Mouse (Mus musculus) midbrain, embryonic 11.5 days (tissue): ENCODE measurements around the gene Zfand3. TPM values are rescaled to one million over a fixed set of nuclear protein-coding genes. Genes with fewer than 3 reads are reported as not detected.

Source experiments
- ATAC-seq: fragments of 200-750 bp; cut with Nextera tagmentation; 2 replicates; pipeline ENCODE4 v1.8.0; 2017; ENCODE audit warnings: moderate TSS enrichment, moderate library complexity; ENCODE audit not compliant: low FRiP score
- DNase-seq: peaks from one replicate; pipeline ENCODE4 v3.0.0; 2015; ENCODE audit warnings: low spot score; ENCODE audit errors: missing footprints
- H3K27ac ChIP-seq: fragments of 300-500 bp; sonication (generic); 2 replicates; pipeline ENCODE4 v1.5.1; 2014; ENCODE audit warnings: low read depth, low read length
- H3K27me3 ChIP-seq: fragments of 300-500 bp; sonication (generic); 2 replicates; pipeline ENCODE4 v1.6.1; 2014; ENCODE audit warnings: mild to moderate bottlenecking, low read length, moderate library complexity, mixed read lengths; ENCODE audit not compliant: control insufficient read depth, insufficient read depth
- H3K36me3 ChIP-seq: fragments of 300-500 bp; sonication (generic); 2 replicates; pipeline ENCODE4 v1.6.1; 2014; ENCODE audit warnings: mild to moderate bottlenecking, low read length, moderate library complexity, mixed read lengths; ENCODE audit not compliant: control insufficient read depth, insufficient read depth
- H3K4me1 ChIP-seq: fragments of 300-500 bp; sonication (generic); 2 replicates; pipeline ENCODE4 v1.6.1; 2014; ENCODE audit warnings: low read length; ENCODE audit not compliant: control insufficient read depth, insufficient read depth
- H3K4me2 ChIP-seq: fragments of 300-500 bp; sonication (generic); 2 replicates; pipeline ENCODE4 v1.6.1; 2014; ENCODE audit warnings: mild to moderate bottlenecking, moderate library complexity
- H3K4me3 ChIP-seq: fragments of 300-500 bp; sonication (generic); 2 replicates; pipeline ENCODE4 v1.5.1; 2014; ENCODE audit warnings: low read depth, low read length
- H3K9ac ChIP-seq: fragments of 300-500 bp; sonication (generic); 2 replicates; pipeline ENCODE4 v1.6.1; 2014; ENCODE audit warnings: low read length
- H3K9me3 ChIP-seq: fragments of 300-500 bp; sonication (generic); 2 replicates; pipeline ENCODE4 v1.6.1; 2016; ENCODE audit warnings: low read length; ENCODE audit not compliant: control insufficient read depth
- WGBS: fragments of 180-500 bp; shearing (Covaris S2); extraction: QIAGEN DNeasy Blood & Tissue Kit; methylation state at CpG from one replicate; pipeline ENCODE4 v1.1.7; 2014; 5-methylcytosine and 5-hydroxymethylcytosine counted together
- polyA plus RNA-seq: library from polyadenylated mRNA; unstranded; fragments of >200 nt; fragmentation: Nextera tagmentation; extraction: Ambion mirVana; gene quantifications from 2 replicates; pipeline ENCODE4 v1.2.1, GENCODE M21; 2014

Gene Zfand3
- polyA plus RNA-seq, 1 experiment from 2014 or later: 63.9 TPM

GRCm38 (mm10) chr17:30101801-30102200 is 97.3 kb downstream of the Zfand3 start:
- ATAC-seq (no peak), DNase-seq (no peak)
- H3K27ac ChIP-seq: no peak overlapping the region

GRCm38 (mm10) chr17:30103005-30103404 is 98.5 kb downstream of the Zfand3 start:
- H3K4me3 ChIP-seq: no peak overlapping the region
- H3K27me3 ChIP-seq: no peaks in the 10 kb centered on the region
- 97% methylated on average over 5 of the region's 5 CpGs for WGBS
- H3K27ac ChIP-seq: no peak overlapping the region
- no peaks in the 10 kb centered on the region for H3K9me3 ChIP-seq
- no peaks in the 10 kb centered on the region for H3K4me1 ChIP-seq
- H3K4me2 ChIP-seq: no peak overlapping the region
- no peak overlapping the region for H3K9ac ChIP-seq
- DNase-seq: no peak
- no peak for ATAC-seq
- H3K36me3 ChIP-seq: no peaks in the 10 kb centered on the region

More at GRCm38 (mm10) chr17:30101801-30102200, 97.3 kb downstream of the Zfand3 start:
- no peaks in the 10 kb centered on the region for H3K27me3 ChIP-seq
- H3K9me3 ChIP-seq: no peaks in the 10 kb centered on the region
- H3K4me3 ChIP-seq: no peak overlapping the region
- H3K4me2 ChIP-seq: no peak overlapping the region
- H3K9ac ChIP-seq: no peak overlapping the region
- no peaks in the 10 kb centered on the region for H3K4me1 ChIP-seq
- H3K36me3 ChIP-seq: no peaks in the 10 kb centered on the region

- DNase-seq: no peak
- Histone ChIP-seq H3K4me3 (no peak overlapping the region), H3K9me3 (no peaks in the 10 kb centered on the region), H3K27me3 (no peaks in the 10 kb centered on the region), H3K36me3 (no peaks in the 10 kb centered on the region), H3K4me1 (no peaks in the 10 kb centered on the region), H3K4me2 (no peak overlapping the region), H3K9ac (no peak overlapping the region), H3K27ac (no peak overlapping the region)
- 78% methylated on average over 4 of the region's 4 CpGs for WGBS
- ATAC-seq: no peak
Measured at GRCm38 (mm10) chr17:30103641-30104165, 99.2 kb downstream of the Zfand3 start.

GRCm38 (mm10) chr17:30105369-30105768 is 100.8 kb downstream of the Zfand3 start:
- WGBS: 87% methylated on average over 3 of the region's 3 CpGs
- Histone ChIP-seq H3K4me1 (no peaks in the 10 kb centered on the region), H3K36me3 (no peaks in the 10 kb centered on the region), H3K27me3 (no peaks in the 10 kb centered on the region), H3K9ac (no peak overlapping the region), H3K9me3 (no peaks in the 10 kb centered on the region), H3K4me2 (no peak overlapping the region), H3K4me3 (no peak overlapping the region), H3K27ac (no peak overlapping the region)
- no peak for DNase-seq
- ATAC-seq: no peak

GRCm38 (mm10) chr17:30110678-30111077 is 106.1 kb downstream of the Zfand3 start:
- Histone ChIP-seq H3K4me1 (peaks cover 9% of the 10 kb centered on the region), H3K9me3 (no peaks in the 10 kb centered on the region), H3K9ac (no peak overlapping the region; the same call in 1 of the 2 replicates), H3K27me3 (no peaks in the 10 kb centered on the region), H3K36me3 (no peaks in the 10 kb centered on the region), H3K4me3 (no peak overlapping the region), H3K4me2 (no peak overlapping the region), H3K27ac (no peak overlapping the region)
- 88% methylated on average over 7 of the region's 7 CpGs for WGBS
- ATAC-seq: no peak
- DNase-seq: no peak

- no peaks in the 10 kb centered on the region for H3K27me3 ChIP-seq
- H3K36me3 ChIP-seq: no peaks in the 10 kb centered on the region
- H3K4me2 ChIP-seq: no peak overlapping the region
- ATAC-seq (no peak), DNase-seq (no peak)
- no peak overlapping the region for H3K27ac ChIP-seq
- no peak overlapping the region for H3K9ac ChIP-seq
- no peak overlapping the region for H3K4me3 ChIP-seq
- 77% methylated on average over 5 of the region's 5 CpGs for WGBS
- H3K9me3 ChIP-seq: no peaks in the 10 kb centered on the region
- peaks cover 9% of the 10 kb centered on the region for H3K4me1 ChIP-seq
Measured at GRCm38 (mm10) chr17:30111556-30111955, 107.0 kb downstream of the Zfand3 start.

- Histone ChIP-seq H3K27me3 (no peaks in the 10 kb centered on the region), H3K4me3 (no peak overlapping the region), H3K4me2 (no peak overlapping the region), H3K27ac (no peak overlapping the region), H3K9me3 (no peaks in the 10 kb centered on the region), H3K36me3 (no peaks in the 10 kb centered on the region), H3K4me1 (peaks cover 11% of the 10 kb centered on the region), H3K9ac (no peak overlapping the region)
- 78% methylated on average over 4 of the region's 4 CpGs for WGBS
- DNase-seq (peak; percentile 81), ATAC-seq (no peak)
Measured at GRCm38 (mm10) chr17:30112080-30112479, 107.5 kb downstream of the Zfand3 start.

GRCm38 (mm10) chr17:30112555-30113305 is 108.2 kb downstream of the Zfand3 start:
- WGBS: 87% methylated on average over 7 of the region's 7 CpGs
- peaks cover 11% of the 10 kb centered on the region for H3K4me1 ChIP-seq
- H3K4me2 ChIP-seq: no peak overlapping the region
- H3K27me3 ChIP-seq: no peaks in the 10 kb centered on the region
- no peaks in the 10 kb centered on the region for H3K9me3 ChIP-seq
- no peak overlapping the region for H3K9ac ChIP-seq
- DNase-seq (no peak), ATAC-seq (no peak)
- no peaks in the 10 kb centered on the region for H3K36me3 ChIP-seq
- no peak overlapping the region for H3K27ac ChIP-seq
- no peak overlapping the region for H3K4me3 ChIP-seq

- WGBS: 78% methylated on average over 3 of the region's 3 CpGs
- Histone ChIP-seq H3K4me2 (no peak overlapping the region), H3K27me3 (no peaks in the 10 kb centered on the region), H3K36me3 (no peaks in the 10 kb centered on the region), H3K9me3 (no peaks in the 10 kb centered on the region), H3K4me3 (no peak overlapping the region), H3K9ac (no peak overlapping the region), H3K27ac (no peak overlapping the region), H3K4me1 (peaks cover 11% of the 10 kb centered on the region)
- DNase-seq: no peak
- no peak for ATAC-seq
Measured at GRCm38 (mm10) chr17:30114761-30115160, 110.2 kb downstream of the Zfand3 start.
